Mouse (Mus musculus) ovary, postnatal 14 days (tissue): ENCODE results near the gene Stk40.

Source experiments
- DNase-seq: peaks from one replicate; pipeline ENCODE4 v3.0.0; 2022; ENCODE audit warnings: low spot score

Stk40 gene

GRCm38 (mm10) chr4:126123309-126124040, 19.7 kb downstream of the Stk40 start:
- no peak for DNase-seq

- no peak for DNase-seq
Measured at GRCm38 (mm10) chr4:126130502-126130901, 26.7 kb downstream of the Stk40 start.

- DNase-seq, result no peak
Measured at GRCm38 (mm10) chr4:126131290-126132121, 27.7 kb downstream of the Stk40 start.

- DNase-seq, result no peak
Measured at GRCm38 (mm10) chr4:126132636-126133264, 29.0 kb downstream of the Stk40 start.

- DNase-seq, result no peak
Measured at GRCm38 (mm10) chr4:126134236-126134635, 30.5 kb downstream of the Stk40 start.

- no peak for DNase-seq
Measured at GRCm38 (mm10) chr4:126134639-126135038, 30.9 kb downstream of the Stk40 start.

- DNase-seq, result no peak
Measured at GRCm38 (mm10) chr4:126137773-126138172, 34.0 kb downstream of the Stk40 start.

- DNase-seq, result no peak
Measured at GRCm38 (mm10) chr4:126141021-126141420, 37.3 kb downstream of the Stk40 start.

- no peak for DNase-seq
Measured at GRCm38 (mm10) chr4:126145396-126145795, 41.6 kb downstream of the Stk40 start.

GRCm38 (mm10) chr4:126146974-126147532, 43.3 kb downstream of the Stk40 start:
- DNase-seq, result no peak

- peak; percentile 74 for DNase-seq
Measured at GRCm38 (mm10) chr4:126147533-126148160, 43.9 kb downstream of the Stk40 start, which contains the start of gene Eva1b. Gene Eva1b (plus strand): TSS chr4:126147744.

GRCm38 (mm10) chr4:126148161-126148961, 44.6 kb downstream of the Stk40 start:
- peak; percentile 45 for DNase-seq

GRCm38 (mm10) chr4:126149041-126149676, 45.4 kb downstream of the Stk40 start:
- no peak for DNase-seq

- no peak for DNase-seq
Measured at GRCm38 (mm10) chr4:126149798-126150197, 46.0 kb downstream of the Stk40 start.

GRCm38 (mm10) chr4:126150297-126150948, 46.7 kb downstream of the Stk40 start:
- peak; percentile 54 for DNase-seq

GRCm38 (mm10) chr4:126150949-126151320, 47.2 kb downstream of the Stk40 start:
- no peak for DNase-seq

GRCm38 (mm10) chr4:126151701-126152440, 48.1 kb downstream of the Stk40 start:
- no peak for DNase-seq

GRCm38 (mm10) chr4:126152864-126153263, 49.1 kb downstream of the Stk40 start:
- DNase-seq, result no peak

- no peak for DNase-seq
Measured at GRCm38 (mm10) chr4:126155183-126155582, 51.4 kb downstream of the Stk40 start.
